Mouse (Mus musculus): ENCODE results near the gene Lhfpl2.

The Lhfpl2 gene

GRCm38 (mm10) chr13:94098369-94099084 lies 40.9 kb downstream of the Lhfpl2 start:
- DNase-seq, result peak in 1 of 2 experiments; percentile 30

DNA sequence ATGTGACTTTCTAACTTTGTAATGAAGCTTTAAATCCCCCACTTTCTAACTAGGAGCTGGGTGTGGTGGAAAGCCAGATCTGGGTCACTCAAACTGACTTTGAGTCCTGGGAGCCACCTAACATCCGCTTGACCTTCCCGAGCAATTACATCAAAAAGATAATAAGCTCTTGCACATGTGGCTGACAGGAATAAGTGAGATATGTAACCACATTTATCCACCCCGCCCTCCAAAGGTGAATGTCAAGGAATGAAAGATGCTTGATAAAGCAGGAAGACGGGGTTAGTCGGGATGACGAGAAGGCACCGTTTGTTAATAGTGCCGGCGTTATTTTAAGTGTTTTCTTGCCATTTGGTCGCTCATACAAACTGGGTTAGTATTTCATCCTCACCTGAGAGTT lies 41.5 kb downstream of the Lhfpl2 start:
- DNase-seq, result no peak

- no peak for DNase-seq
These were observed 42.8 kb downstream of the Lhfpl2 start for GRCm38 (mm10) chr13:94100361-94100760.

GRCm38 (mm10) chr13:94101020-94101571 lies 43.5 kb downstream of the Lhfpl2 start:
- no peak for DNase-seq

DNA sequence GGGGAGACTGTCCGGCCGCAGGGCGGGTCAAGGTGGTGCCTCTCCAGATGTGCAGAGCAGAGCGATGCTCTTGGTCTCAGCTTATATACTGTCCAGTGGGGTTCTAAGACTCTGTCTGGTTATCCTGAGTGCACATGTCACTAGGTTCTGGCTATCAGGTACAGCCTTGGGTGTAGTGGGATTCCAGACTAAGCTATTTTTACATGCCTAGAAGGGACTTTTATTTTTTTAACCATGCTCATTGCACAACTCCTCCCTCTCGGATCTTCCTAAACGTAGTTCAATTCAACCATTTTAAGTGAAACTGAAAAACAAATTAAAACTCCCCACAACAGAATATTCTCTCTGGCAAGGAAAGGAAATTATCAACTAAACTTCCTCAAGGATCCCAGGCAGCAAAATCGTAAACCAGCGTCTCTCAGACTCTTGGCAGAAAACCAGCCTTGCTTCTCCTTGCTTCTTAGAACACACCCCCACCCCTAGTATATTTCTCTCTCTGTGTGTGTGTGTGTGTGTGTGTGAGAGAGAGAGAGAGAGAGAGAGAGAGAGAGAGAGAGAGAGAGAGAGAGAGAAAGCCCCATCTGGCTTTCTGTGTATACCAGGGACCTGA lies 47.4 kb downstream of the Lhfpl2 start:
- DNase-seq, result no peak

GRCm38 (mm10) chr13:94106431-94106830 lies 48.8 kb downstream of the Lhfpl2 start:
- no peak for DNase-seq

DNA sequence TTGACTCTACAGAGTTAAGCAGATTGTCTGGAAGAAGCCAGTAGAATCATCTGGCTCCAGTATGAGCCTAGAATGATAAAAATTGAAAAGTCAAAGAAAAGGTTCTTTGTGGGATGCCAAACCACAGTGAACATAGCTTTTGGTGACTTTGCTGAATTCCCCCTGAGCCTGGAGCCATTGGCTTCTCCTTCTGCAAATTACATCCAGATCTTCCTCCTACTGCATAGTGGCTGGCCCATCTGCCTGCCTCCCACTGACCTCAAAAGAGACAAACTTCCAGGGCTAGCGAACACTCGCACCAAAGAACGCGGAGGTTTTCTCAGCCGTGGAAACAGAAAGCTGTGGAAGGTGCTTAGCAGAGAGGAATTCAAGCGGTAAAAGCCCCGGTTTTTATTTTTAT lies 49.4 kb downstream of the Lhfpl2 start:
- DNase-seq, result no peak

DNA sequence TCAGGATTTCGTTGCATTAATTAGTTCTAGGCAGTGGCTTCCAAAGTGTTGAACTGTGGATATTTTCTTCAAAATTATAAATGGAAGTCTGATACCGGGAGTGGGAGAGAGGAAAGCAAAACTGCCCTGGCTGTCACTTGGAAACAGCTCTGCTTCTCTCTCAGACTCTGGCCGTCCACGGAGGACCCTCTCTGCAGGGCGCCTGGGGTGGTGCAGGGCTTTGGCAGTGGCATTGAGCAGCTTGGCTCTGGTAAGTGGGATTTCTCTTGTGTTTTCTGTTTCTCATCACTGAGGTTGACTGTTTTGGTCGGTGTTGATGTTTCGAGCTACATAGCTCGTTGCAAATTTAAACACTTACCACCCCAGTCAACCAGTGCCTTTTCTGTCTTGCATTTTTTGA lies 53.0 kb downstream of the Lhfpl2 start:
- DNase-seq, result peak; percentile 69 to 70

DNA sequence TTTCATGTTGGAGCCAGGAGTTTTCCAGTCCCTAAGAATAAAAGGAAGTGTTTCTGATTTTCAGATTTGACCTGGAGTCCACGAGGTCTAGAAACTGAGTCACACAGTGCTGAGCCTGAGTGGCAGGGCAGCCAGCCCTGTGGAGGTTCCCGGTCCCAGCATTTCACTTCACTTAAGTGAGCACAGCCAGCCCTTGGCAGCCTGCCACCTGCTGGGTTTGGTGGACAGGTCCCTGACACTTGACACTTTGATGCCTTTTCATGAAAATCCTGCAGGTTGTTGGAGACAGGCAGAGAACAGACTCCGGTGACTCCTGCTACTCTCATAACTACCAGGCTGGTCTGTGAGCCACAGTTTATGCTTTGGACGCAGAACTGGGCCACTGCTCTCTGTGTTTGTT lies 57.9 kb downstream of the Lhfpl2 start:
- DNase-seq, result peak; percentile 81 to 83

GRCm38 (mm10) chr13:94116705-94117410 lies 59.3 kb downstream of the Lhfpl2 start:
- DNase-seq, result no peak

DNA sequence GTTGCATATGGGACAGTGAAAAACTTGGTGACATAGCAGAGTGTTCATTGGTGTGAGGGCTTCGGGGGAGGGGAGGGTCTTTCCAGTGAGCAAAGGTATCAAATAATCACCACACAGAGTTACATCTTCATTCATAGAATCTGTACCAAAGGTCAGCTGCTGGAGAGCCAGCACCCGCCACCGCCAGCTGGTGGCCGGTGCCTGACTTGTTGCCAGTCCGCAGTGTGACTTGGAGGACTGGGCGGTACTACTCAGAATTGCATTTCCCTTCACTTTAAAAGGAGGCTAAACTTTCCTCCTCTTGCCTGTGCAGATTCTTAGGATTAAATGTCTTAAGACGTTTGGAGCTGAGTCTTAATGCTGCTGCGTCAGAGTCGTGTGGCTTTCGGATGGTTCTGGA lies 59.9 kb downstream of the Lhfpl2 start:
- DNase-seq, result no peak

- no peak for DNase-seq
These were observed 60.5 kb downstream of the Lhfpl2 start for GRCm38 (mm10) chr13:94118091-94118490.

GRCm38 (mm10) chr13:94119309-94119708 lies 61.7 kb downstream of the Lhfpl2 start:
- DNase-seq, result no peak

GRCm38 (mm10) chr13:94122703-94123592 lies 65.4 kb downstream of the Lhfpl2 start:
- DNase-seq, result peak; percentile 67 to 72

DNA sequence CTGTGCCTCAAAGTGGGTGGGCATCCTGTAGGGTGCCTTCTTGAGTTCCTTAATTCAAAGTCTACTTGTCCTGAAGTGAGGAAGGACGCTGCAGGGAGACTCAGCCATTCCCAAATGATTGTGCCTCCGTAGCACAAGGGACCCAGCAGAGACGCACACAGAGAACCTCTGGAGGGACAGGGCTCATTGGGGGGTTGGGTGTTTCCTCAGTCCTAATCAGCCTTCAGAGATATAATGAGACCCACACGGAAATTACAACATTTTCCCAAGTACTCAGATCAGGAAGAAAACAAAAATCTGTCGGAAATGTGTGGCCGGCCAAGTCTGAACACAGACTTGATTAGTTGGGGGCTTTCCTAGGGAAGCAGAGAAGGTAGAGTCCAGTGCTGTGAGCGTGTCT lies 72.8 kb downstream of the Lhfpl2 start:
- DNase-seq, result no peak

DNA sequence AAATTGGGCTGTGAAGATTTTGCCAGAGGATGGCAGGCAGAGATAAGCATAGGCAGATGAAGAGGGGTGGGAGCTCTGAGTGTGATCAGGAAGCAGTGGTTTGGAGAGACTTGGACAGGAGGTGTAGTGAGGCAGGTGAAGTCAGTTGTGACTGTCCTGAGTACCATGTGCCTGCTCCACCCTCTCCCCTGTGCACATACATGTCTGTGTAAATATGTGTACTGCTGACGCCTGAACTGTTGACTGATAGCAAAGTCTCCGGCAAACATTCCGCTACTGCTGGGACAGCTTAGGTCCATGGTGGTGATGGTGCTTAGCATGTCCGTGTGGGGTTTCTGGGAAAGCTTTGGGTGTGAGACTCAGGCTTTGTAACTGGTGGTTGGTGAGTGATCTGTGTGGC lies 73.5 kb downstream of the Lhfpl2 start:
- no peak for DNase-seq

GRCm38 (mm10) chr13:94132187-94132995 lies 74.8 kb downstream of the Lhfpl2 start:
- no peak for DNase-seq

- DNase-seq, result no peak
These were observed 77.0 kb downstream of the Lhfpl2 start for GRCm38 (mm10) chr13:94134646-94135045.

- no peak for DNase-seq
These were observed 77.6 kb downstream of the Lhfpl2 start for GRCm38 (mm10) chr13:94135180-94135579.

DNA sequence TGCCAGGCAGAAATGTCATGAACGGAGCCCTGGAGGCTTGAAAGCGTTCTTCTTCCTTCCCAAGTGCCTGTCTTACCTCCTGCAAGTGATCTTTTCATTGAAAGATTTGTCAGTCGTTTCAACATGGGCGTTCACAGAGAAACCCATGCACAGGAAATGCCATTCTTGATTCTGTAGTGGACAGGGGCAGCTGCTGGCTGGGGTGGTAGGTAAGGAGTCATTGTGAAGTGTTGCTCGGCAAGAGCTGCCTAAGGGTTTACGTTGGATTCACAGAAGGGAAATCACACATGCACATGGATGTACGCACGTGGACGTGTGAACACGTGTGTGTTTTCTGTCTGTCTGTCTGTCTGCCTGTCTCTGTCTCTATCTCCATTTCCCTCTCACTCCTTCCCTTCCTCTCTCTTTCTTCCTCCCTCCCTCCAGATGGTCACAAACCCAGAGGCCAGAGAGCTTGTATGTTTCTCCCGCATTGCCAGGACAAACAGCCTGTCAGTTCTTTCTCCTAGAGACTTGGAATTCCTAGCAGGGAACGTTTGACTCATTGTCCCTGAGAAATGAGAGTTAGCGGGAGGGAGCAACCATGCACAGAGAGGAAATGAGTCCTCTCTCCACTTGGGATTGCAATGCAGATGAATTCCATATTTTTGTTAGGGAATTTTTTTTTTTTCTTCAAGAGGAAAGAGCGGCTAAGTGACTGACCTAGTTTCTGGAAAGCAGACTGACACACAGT lies 82.3 kb downstream of the Lhfpl2 start:
- no peak for DNase-seq

DNA sequence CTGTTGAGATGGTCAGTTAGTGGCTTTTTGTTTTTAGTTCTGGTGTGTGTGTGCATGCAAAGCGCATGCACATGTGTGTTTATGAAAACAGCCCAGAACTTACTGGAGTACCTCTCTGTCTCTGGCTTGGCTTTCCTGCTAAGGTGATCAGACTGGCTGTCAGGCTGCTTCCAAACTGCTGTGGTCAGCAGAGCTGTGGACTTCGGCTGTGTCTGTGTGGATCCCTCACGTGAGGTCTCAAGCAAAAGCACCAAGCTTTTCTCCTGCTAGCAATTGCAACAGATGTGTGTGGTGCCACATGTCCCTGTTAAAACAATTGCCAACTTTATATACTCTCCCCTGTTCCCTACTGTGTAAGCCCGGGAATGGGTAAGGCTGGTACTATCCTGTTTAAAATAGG lies 82.8 kb downstream of the Lhfpl2 start:
- no peak for DNase-seq
